In genomic region chr4:141538408-141539212, GRCm38 (mm10) we compare ENCODE assay signal across 7 mouse cellular contexts. TPM values are rescaled to one million over a fixed set of nuclear protein-coding genes. Genes with fewer than 3 reads are reported as not detected.
DNase-seq lines count a peak whose midpoint lies in the region; ATAC-seq lines count a peak whose summit lies in the region.

Gene Spen (minus strand): TSS chr4:141538597.

- under 1% methylated on average over 66 of the region's 88 CpGs for WGBS in intestine, embryonic 16.5 days
- WGBS in limb, embryonic 10.5 days = 2% methylated on average over 88 of the region's 88 CpGs
- WGBS in midbrain, embryonic 12.5 days = under 1% methylated on average over 58 of the region's 88 CpGs

- DNase-seq in adrenal gland, postnatal 10 days = peak; percentile 96
- DNase-seq in embryo, embryonic 9.5 days (ENCODE audit: extremely low spot score) = peak; percentile 93
- peak; percentile 93 to 95 for DNase-seq in gastrocnemius, postnatal 4 days (ENCODE audit: low spot score in 2 of 2)
- peak; percentile 94 for DNase-seq in limb, embryonic 10.5 days (ENCODE audit: low spot score)
- DNase-seq in skeletal muscle tissue, adult 2 months (ENCODE audit: low read depth, low spot score) = peak; percentile 98

- peak within 1 kb of the TSS; percentile 99 for H3K27ac ChIP-seq in intestine, embryonic 16.5 days (ENCODE audit: low read length)
- peak within 1 kb of the TSS; percentile 96 for H3K27ac ChIP-seq in limb, embryonic 10.5 days
- peak within 1 kb of the TSS; percentile 97 for H3K27ac ChIP-seq in midbrain, embryonic 12.5 days (replicated peaks)

- ATAC-seq in intestine, embryonic 16.5 days = peak; percentile 88
- ATAC-seq in midbrain, embryonic 12.5 days (ENCODE audit: low FRiP score, low read depth) = peak; percentile 73

- no peaks in the 10 kb centered on the region for H3K9me3 ChIP-seq in intestine, embryonic 16.5 days (ENCODE audit: control insufficient read depth, low read length)
- H3K9me3 ChIP-seq in limb, embryonic 10.5 days (replicated peaks) = no peaks in the 10 kb centered on the region
- no peaks in the 10 kb centered on the region for H3K9me3 ChIP-seq in midbrain, embryonic 12.5 days

- peak within 1 kb of the TSS; percentile 96 for H3K4me2 ChIP-seq in intestine, embryonic 16.5 days (ENCODE audit: low read depth, low read length)
- H3K4me2 ChIP-seq in midbrain, embryonic 12.5 days (replicated peaks) = peak within 1 kb of the TSS; percentile 89

- H3K27me3 ChIP-seq in intestine, embryonic 16.5 days (replicated peaks; ENCODE audit: control insufficient read depth, insufficient read depth, low read length) = no peaks in the 10 kb centered on the region
- H3K27me3 ChIP-seq in limb, embryonic 10.5 days (ENCODE audit: low read depth, poor library complexity, severe bottlenecking) = no peaks in the 10 kb centered on the region
- H3K27me3 ChIP-seq in midbrain, embryonic 12.5 days = no peaks in the 10 kb centered on the region

- H3K36me3 ChIP-seq in intestine, embryonic 16.5 days (ENCODE audit: control insufficient read depth, insufficient read depth, low read length) = no peaks in the 10 kb centered on the region
- H3K36me3 ChIP-seq in limb, embryonic 10.5 days = no peaks in the 10 kb centered on the region
- no peaks in the 10 kb centered on the region for H3K36me3 ChIP-seq in midbrain, embryonic 12.5 days

- H3K4me1 ChIP-seq in intestine, embryonic 16.5 days (ENCODE audit: control insufficient read depth, insufficient read depth, low read length) = peaks cover 15% of the 10 kb centered on the region
- H3K4me1 ChIP-seq in limb, embryonic 10.5 days = peaks cover 33% of the 10 kb centered on the region
- peaks cover 51% of the 10 kb centered on the region for H3K4me1 ChIP-seq in midbrain, embryonic 12.5 days

- peak within 1 kb of the TSS; percentile 92 for H3K4me3 ChIP-seq in intestine, embryonic 16.5 days (ENCODE audit: low read length)
- peak within 1 kb of the TSS; percentile 98 for H3K4me3 ChIP-seq in limb, embryonic 10.5 days
- peak within 1 kb of the TSS; percentile 99 for H3K4me3 ChIP-seq in midbrain, embryonic 12.5 days

- peak within 1 kb of the TSS; percentile 93 for H3K9ac ChIP-seq in intestine, embryonic 16.5 days (ENCODE audit: low read depth, low read length)
- peak within 1 kb of the TSS; percentile 99 for H3K9ac ChIP-seq in midbrain, embryonic 12.5 days (replicated peaks)

RNA-seq across cellular contexts. Expression of gene Spen, which starts in this region (rescaled TPM):
- 10 to 100 TPM; 36.6 to 55.2 TPM for total RNA-seq in adrenal gland, postnatal 10 days (2021)
- total RNA-seq in gastrocnemius, postnatal 4 days (2021) = 10 to 100 TPM; 32.7 to 32.9 TPM
- polyA plus RNA-seq in intestine, embryonic 16.5 days (2015; fragmentation: Nextera tagmentation; extraction: Ambion mirVana) = 6.2 and 6.3 TPM in 2 replicates
- polyA plus RNA-seq in limb, embryonic 10.5 days (2016; fragmentation: Nextera tagmentation; extraction: Ambion mirVana) = 11.5 TPM in 2 replicates
- polyA plus RNA-seq in midbrain, embryonic 12.5 days (2016; fragmentation: Nextera tagmentation; extraction: Ambion mirVana) = 22.2 and 24.2 TPM in 2 replicates

Comparison
In these comparisons a context has a peak if more than half of its experiments do, and no peak if none do; other contexts are left out.
1. Peak in every context shown above with its lines: DNase-seq, ATAC-seq, H3K4me3 ChIP-seq and H3K27ac ChIP-seq.